Mouse (Mus musculus): ENCODE results near the gene Olfr988. TPM values are rescaled to one million over a fixed set of nuclear protein-coding genes. Genes with fewer than 3 reads are reported as not detected.
"Not testable (repeated sequence)": the region's sequence is repeated elsewhere in the genome, so short reads cannot be mapped to it uniquely, and the experiment has no call there.

Olfr988 gene
- not detected in 2 replicates for polyA plus RNA-seq (2016; fragmentation: Nextera tagmentation; extraction: Ambion mirVana)

- H3K4me2 ChIP-seq (replicated peaks); H3K4me3 ChIP-seq; H3K9me3 ChIP-seq; ATAC-seq (ENCODE audit: low FRiP score, low read depth); H3K36me3 ChIP-seq; H3K4me1 ChIP-seq; H3K27ac ChIP-seq; H3K27me3 ChIP-seq (replicated peaks); H3K9ac ChIP-seq: not testable (repeated sequence)
These were observed at the start of gene Olfr988 for GRCm38 (mm10) chr2:85363127-85363526. Gene Olfr988, minus strand, starts transcription at chr2:85363227.

DNA sequence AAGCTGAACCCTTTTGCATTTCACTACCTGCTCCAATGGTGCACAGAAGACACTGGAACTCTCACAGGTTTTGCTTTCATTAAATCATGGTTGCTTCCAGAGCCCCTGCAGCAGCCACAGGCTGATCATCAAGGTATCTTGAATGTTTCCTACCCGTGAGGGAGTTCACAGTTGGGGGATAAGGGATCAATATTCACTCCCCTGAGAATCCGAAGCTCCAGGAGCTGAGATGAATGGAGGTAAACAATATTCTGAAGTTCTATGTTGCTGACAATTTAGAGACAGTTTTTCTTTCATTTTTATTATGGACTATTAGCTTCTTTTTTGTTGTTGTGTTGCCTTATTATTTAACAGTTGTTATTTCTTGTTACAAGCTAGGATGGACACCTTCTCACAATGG is 46.3 kb upstream of the Olfr988 start, which contains the start of gene Olfr992:
Gene Olfr992, minus strand, starts transcription at position 101 of the 400 bp plus-strand sequence.
- no peaks in the 10 kb centered on the region for H3K27me3 ChIP-seq (replicated peaks)
- no peak within 1 kb of the TSS for H3K4me2 ChIP-seq (replicated peaks)
- no peaks in the 10 kb centered on the region for H3K36me3 ChIP-seq
- no peaks in the 10 kb centered on the region for H3K9me3 ChIP-seq
- no peak within 1 kb of the TSS for H3K4me3 ChIP-seq
- no peak within 1 kb of the TSS for H3K9ac ChIP-seq
- no peak for ATAC-seq (ENCODE audit: low FRiP score, low read depth)
- no peaks in the 10 kb centered on the region for H3K4me1 ChIP-seq
- H3K27ac ChIP-seq: no peak within 1 kb of the TSS
- WGBS: 60% methylated on average over 2 of the region's 2 CpGs

- Histone ChIP-seq H3K4me2 (replicated peaks) (no peak overlapping the region), H3K27ac (no peak overlapping the region), H3K9me3 (no peaks in the 10 kb centered on the region), H3K27me3 (replicated peaks) (no peaks in the 10 kb centered on the region), H3K4me3 (no peak overlapping the region), H3K4me1 (no peaks in the 10 kb centered on the region), H3K36me3 (no peaks in the 10 kb centered on the region), H3K9ac (no peak overlapping the region)
- 83% methylated on average over 7 of the region's 7 CpGs for WGBS
- no peak for ATAC-seq (ENCODE audit: low FRiP score, low read depth)
These were observed 23.1 kb downstream of the Olfr988 start for GRCm38 (mm10) chr2:85339972-85340371.

- not testable (repeated sequence) for H3K27ac ChIP-seq; H3K27me3 ChIP-seq (replicated peaks); H3K4me2 ChIP-seq (replicated peaks); H3K4me1 ChIP-seq; H3K9me3 ChIP-seq; H3K9ac ChIP-seq; H3K36me3 ChIP-seq; H3K4me3 ChIP-seq; ATAC-seq (ENCODE audit: low FRiP score, low read depth)
These were observed 23.8 kb downstream of the Olfr988 start, which contains the start of gene Olfr987 for GRCm38 (mm10) chr2:85339215-85339614. Gene Olfr987, minus strand, starts transcription at chr2:85339315.

DNA sequence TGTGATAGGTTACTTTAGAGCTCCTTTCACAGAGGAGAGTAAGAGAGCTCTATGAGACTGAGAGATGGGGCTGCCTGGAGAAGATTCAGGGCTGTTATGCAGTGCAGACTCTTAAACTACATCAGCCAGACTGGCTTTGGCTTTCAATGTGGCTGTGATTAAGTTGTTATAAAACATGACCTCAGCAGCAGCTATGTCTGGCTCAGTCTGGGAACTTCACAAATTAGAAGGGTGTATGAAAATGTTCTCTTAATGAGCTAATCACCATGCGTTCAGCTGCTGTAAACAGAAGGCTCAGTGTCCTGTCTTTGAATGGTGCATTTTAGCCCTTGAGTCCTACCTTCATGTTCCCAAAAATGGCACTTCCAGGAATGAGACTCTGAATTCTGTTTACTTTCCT is 43.9 kb downstream of the Olfr988 start:
- Histone ChIP-seq H3K4me2 (replicated peaks) (no peak overlapping the region), H3K27me3 (replicated peaks) (no peaks in the 10 kb centered on the region), H3K27ac (no peak overlapping the region), H3K4me3 (no peak overlapping the region), H3K9ac (no peak overlapping the region), H3K4me1 (no peaks in the 10 kb centered on the region), H3K36me3 (no peaks in the 10 kb centered on the region), H3K9me3 (no peaks in the 10 kb centered on the region)
- ATAC-seq (ENCODE audit: low FRiP score, low read depth): no peak
- 72% methylated on average over 1 of the region's 1 CpGs for WGBS

Other genes with a start within 250 kb of the Olfr988 start
- 37.8 and 42.3 TPM in 2 replicates for gene Aplnr, start 227.0 kb downstream of the Olfr988 start, polyA plus RNA-seq (2016; fragmentation: Nextera tagmentation; extraction: Ambion mirVana)
- 2.1 and 2.9 TPM in 2 replicates for gene Lrrc55, start 166.0 kb downstream of the Olfr988 start, polyA plus RNA-seq (2016; fragmentation: Nextera tagmentation; extraction: Ambion mirVana)
- gene Olfr987, start 23.9 kb downstream of the Olfr988 start, polyA plus RNA-seq (2016; fragmentation: Nextera tagmentation; extraction: Ambion mirVana): not detected in 2 replicates
- not detected in 2 replicates for gene Olfr992, start 46.2 kb upstream of the Olfr988 start, polyA plus RNA-seq (2016; fragmentation: Nextera tagmentation; extraction: Ambion mirVana)
- not detected in 2 replicates for gene Olfr993, start 51.6 kb upstream of the Olfr988 start, polyA plus RNA-seq (2016; fragmentation: Nextera tagmentation; extraction: Ambion mirVana)
- gene Olfr994, start 73.2 kb upstream of the Olfr988 start, polyA plus RNA-seq (2016; fragmentation: Nextera tagmentation; extraction: Ambion mirVana): not detected in 2 replicates
- gene Olfr995, start 80.4 kb upstream of the Olfr988 start, polyA plus RNA-seq (2016; fragmentation: Nextera tagmentation; extraction: Ambion mirVana): not detected in 2 replicates
- gene 4833423E24Rik, start 155.8 kb upstream of the Olfr988 start, polyA plus RNA-seq (2016; fragmentation: Nextera tagmentation; extraction: Ambion mirVana): not detected in 2 replicates
- gene Olfr996, start 216.0 kb upstream of the Olfr988 start, polyA plus RNA-seq (2016; fragmentation: Nextera tagmentation; extraction: Ambion mirVana): not detected in 2 replicates
- not detected in 2 replicates for gene Olfr998, start 225.7 kb upstream of the Olfr988 start, polyA plus RNA-seq (2016; fragmentation: Nextera tagmentation; extraction: Ambion mirVana)
- not detected in 2 replicates for gene Olfr1000, start 248.7 kb upstream of the Olfr988 start, polyA plus RNA-seq (2016; fragmentation: Nextera tagmentation; extraction: Ambion mirVana)

Measured in neural tube, embryonic 12.5 days (tissue).